Mouse (Mus musculus) liver, adult 2 months (tissue): ENCODE results near the gene BC037034. TPM values are rescaled to one million over a fixed set of nuclear protein-coding genes. Genes with fewer than 3 reads are reported as not detected.
"Not testable (repeated sequence)": the region's sequence is repeated elsewhere in the genome, so short reads cannot be mapped to it uniquely, and the experiment has no call there.

Experiments used
- DNase-seq: peaks from one replicate; pipeline ENCODE4 v3.0.0-alpha.2; 2011; ENCODE audit warnings: low read depth, low spot score; ENCODE audit errors: extremely low read depth
- H3K27ac ChIP-seq: fragments of 200-500 bp; replicated peaks from 2 replicates; pipeline ENCODE4 v1.5.1; 2012; ENCODE audit warnings: low read depth, mild to moderate bottlenecking, control low read depth, inconsistent platforms, low read length; ENCODE audit not compliant: insufficient read depth
- H3K27me3 ChIP-seq: fragments of 200-500 bp; 2 replicates; pipeline ENCODE4 v1.6.1; 2012; ENCODE audit warnings: mild to moderate bottlenecking, moderate library complexity, low read length, inconsistent platforms; ENCODE audit not compliant: control insufficient read depth, insufficient read depth
- H3K36me3 ChIP-seq: fragments of 200-500 bp; 2 replicates; pipeline ENCODE4 v1.6.1; 2012; ENCODE audit warnings: low read length, inconsistent platforms; ENCODE audit not compliant: control insufficient read depth, insufficient read depth
- H3K4me1 ChIP-seq: fragments of 200-500 bp; 2 replicates; pipeline ENCODE4 v1.6.1; 2011; ENCODE audit warnings: low read length; ENCODE audit not compliant: control insufficient read depth, insufficient read depth
- H3K4me3 ChIP-seq: fragments of 200-500 bp; 2 replicates; pipeline ENCODE4 v1.5.1; 2011; ENCODE audit warnings: low read depth, mild to moderate bottlenecking, control low read depth, low read length, moderate library complexity; ENCODE audit not compliant: insufficient read depth
- H3K79me2 ChIP-seq: fragments of 200-500 bp; 2 replicates; pipeline ENCODE4 v1.6.1; 2012; ENCODE audit warnings: inconsistent platforms, mild to moderate bottlenecking, low read length, moderate library complexity; ENCODE audit not compliant: control insufficient read depth, insufficient read depth
- H3K9ac ChIP-seq: fragments of 200-500 bp; 2 replicates; pipeline ENCODE4 v1.6.1; 2012; ENCODE audit warnings: low read depth, mild to moderate bottlenecking, control low read depth, inconsistent platforms, low read length
- CTCF ChIP-seq: fragments of 200-500 bp; IDR thresholded peaks from 2 replicates; pipeline ENCODE4 v1.5.1; 2011; ENCODE audit warnings: low read depth, low read length, control low read depth
- POLR2A ChIP-seq: fragments of 200-500 bp; IDR thresholded peaks from 2 replicates; pipeline ENCODE4 v1.6.1; 2011; ENCODE audit warnings: low read length, control low read depth; ENCODE audit not compliant: insufficient read depth; ENCODE audit errors: extremely low read depth
- WGBS: fragments of 180-500 bp; shearing (Covaris S2); methylation state at CpG from one replicate; pipeline ENCODE4 v1.1.7; 2018; 5-methylcytosine and 5-hydroxymethylcytosine counted together
- polyA plus RNA-seq: library from polyadenylated mRNA; depleted of rRNA; stranded (reverse); fragments of >200 nt; gene quantifications from 2 replicates; pipeline ENCODE4 v1.2.3, GENCODE M21; 2012; rRNA removed
- total RNA-seq: library from RNA; depleted of rRNA; stranded (reverse); fragments of >200 nt; gene quantifications from 2 replicates; pipeline ENCODE4 v1.2.3, GENCODE M21; 2014; rRNA removed

Gene BC037034
- total and polyA plus RNA-seq, 2 experiments: 3.1 to 24.1 TPM

GRCm38 (mm10) chr5:138222111-138222510 lies 41.7 kb downstream of the BC037034 start:
- 23% methylated on average over 4 of the region's 4 CpGs for WGBS

GRCm38 (mm10) chr5:138219864-138220263 lies 44.0 kb downstream of the BC037034 start:
- Histone ChIP-seq H3K4me3 (no peak overlapping the region), H3K4me1 (no peaks in the 10 kb centered on the region), H3K36me3 (no peaks in the 10 kb centered on the region), H3K27ac (no peak overlapping the region), H3K79me2 (no peaks in the 10 kb centered on the region), H3K27me3 (no peaks in the 10 kb centered on the region), H3K9ac (no peak overlapping the region)
- no peak for DNase-seq
- WGBS: 34% methylated on average over 2 of the region's 2 CpGs
- TF ChIP-seq POLR2A (no peak), CTCF (no peak)

More at GRCm38 (mm10) chr5:138222111-138222510, 41.7 kb downstream of the BC037034 start:
- H3K4me1 ChIP-seq: no peaks in the 10 kb centered on the region
- peak; percentile 52 for DNase-seq
- no peak overlapping the region for H3K9ac ChIP-seq
- H3K27ac ChIP-seq: no peak overlapping the region
- no peaks in the 10 kb centered on the region for H3K79me2 ChIP-seq
- H3K4me3 ChIP-seq: no peak overlapping the region
- H3K36me3 ChIP-seq: no peaks in the 10 kb centered on the region
- TF ChIP-seq CTCF (peak; percentile 93), POLR2A (no peak)
- H3K27me3 ChIP-seq: no peaks in the 10 kb centered on the region

DNA sequence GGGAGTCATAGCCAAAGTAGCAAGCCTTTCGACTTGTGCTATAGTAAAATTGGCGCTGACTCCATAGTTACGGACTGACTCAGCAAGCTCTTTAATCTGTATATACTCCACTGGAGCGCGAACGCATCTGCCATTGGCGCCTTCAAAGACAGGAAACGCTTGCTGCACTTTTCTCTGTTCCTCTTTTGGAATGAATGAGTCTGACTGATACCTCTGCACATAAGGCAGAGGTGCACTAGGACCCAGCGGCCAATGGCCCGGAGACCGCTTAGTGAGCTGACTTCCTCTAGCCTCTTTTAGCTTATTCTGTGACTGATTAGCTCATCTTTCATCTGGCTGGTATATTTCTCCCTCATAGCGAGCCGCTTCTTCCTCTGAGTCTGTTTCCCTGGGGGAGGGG lies 47.2 kb downstream of the BC037034 start:
- H3K4me1 ChIP-seq, H3K27me3 ChIP-seq, H3K9ac ChIP-seq, H3K36me3 ChIP-seq, DNase-seq, H3K79me2 ChIP-seq, H3K4me3 ChIP-seq, H3K27ac ChIP-seq: not testable (repeated sequence)
- WGBS: 94% methylated on average over 13 of the region's 13 CpGs

Other genes with a start within 250 kb of the BC037034 start
- not detected in 2 replicates for gene Smok3a, start 242.8 kb downstream of the BC037034 start, total RNA-seq
- gene Smok3a, start 242.8 kb downstream of the BC037034 start, polyA plus RNA-seq: not detected in 2 replicates
- gene Smok3b, start 242.6 kb downstream of the BC037034 start, total RNA-seq: 0.37 TPM in 1 of 2 replicates, not detected in the other
- not detected in 2 replicates for gene Smok3b, start 242.6 kb downstream of the BC037034 start, polyA plus RNA-seq
- not detected in 2 replicates for gene Smok3c, start 210.8 kb downstream of the BC037034 start, total RNA-seq
- gene Smok3c, start 210.8 kb downstream of the BC037034 start, polyA plus RNA-seq: not detected in 2 replicates
- 22.2 and 24.3 TPM in 2 replicates for gene Zkscan1, start 178.9 kb downstream of the BC037034 start, total RNA-seq
- 3.1 and 3.9 TPM in 2 replicates for gene Zkscan1, start 178.9 kb downstream of the BC037034 start, polyA plus RNA-seq
- gene Zscan21, start 147.1 kb downstream of the BC037034 start, total RNA-seq: 8.9 and 10.2 TPM in 2 replicates
- 6.0 and 6.8 TPM in 2 replicates for gene Zscan21, start 147.1 kb downstream of the BC037034 start, polyA plus RNA-seq
- gene Zfp113, start 108.3 kb downstream of the BC037034 start, total RNA-seq: 3.5 and 3.8 TPM in 2 replicates
- 3.6 and 4.2 TPM in 2 replicates for gene Zfp113, start 108.3 kb downstream of the BC037034 start, polyA plus RNA-seq
- gene Cops6, start 103.0 kb downstream of the BC037034 start, total RNA-seq: 61.9 and 74.4 TPM in 2 replicates
- 109 and 118 TPM in 2 replicates for gene Cops6, start 103.0 kb downstream of the BC037034 start, polyA plus RNA-seq
- gene Ap4m1, start 92.0 kb downstream of the BC037034 start, total RNA-seq: 9.6 and 12.3 TPM in 2 replicates
- 9.1 and 14.8 TPM in 2 replicates for gene Ap4m1, start 92.0 kb downstream of the BC037034 start, polyA plus RNA-seq
- 11.0 and 14.8 TPM in 2 replicates for gene Mcm7, start 91.6 kb downstream of the BC037034 start, total RNA-seq
- 9.7 and 12.4 TPM in 2 replicates for gene Mcm7, start 91.6 kb downstream of the BC037034 start, polyA plus RNA-seq
- gene Taf6, start 76.6 kb downstream of the BC037034 start, total RNA-seq: 14.2 and 14.9 TPM in 2 replicates
- 29.9 and 32.7 TPM in 2 replicates for gene Taf6, start 76.6 kb downstream of the BC037034 start, polyA plus RNA-seq
- 4.9 and 5.0 TPM in 2 replicates for gene Cnpy4, start 76.5 kb downstream of the BC037034 start, total RNA-seq
- gene Cnpy4, start 76.5 kb downstream of the BC037034 start, polyA plus RNA-seq: 1.3 and 1.7 TPM in 2 replicates
- gene Mblac1, start 69.7 kb downstream of the BC037034 start, total RNA-seq: 1.0 and 1.1 TPM in 2 replicates
- gene Mblac1, start 69.7 kb downstream of the BC037034 start, polyA plus RNA-seq: 2.1 and 2.7 TPM in 2 replicates
- not detected in 2 replicates for gene Nxpe5, start 38.1 kb downstream of the BC037034 start, total RNA-seq
- gene Nxpe5, start 38.1 kb downstream of the BC037034 start, polyA plus RNA-seq: 0.04 and 0.07 TPM in 2 replicates
- gene Lamtor4, start 8.6 kb downstream of the BC037034 start, total RNA-seq: 99.9 and 105 TPM in 2 replicates
- gene Lamtor4, start 8.6 kb downstream of the BC037034 start, polyA plus RNA-seq: 177 and 206 TPM in 2 replicates
- gene Gal3st4, start 8.8 kb upstream of the BC037034 start, total RNA-seq: not detected in 2 replicates
- not detected in 2 replicates for gene Gal3st4, start 8.8 kb upstream of the BC037034 start, polyA plus RNA-seq
- gene Gm43720, start 15.9 kb upstream of the BC037034 start, total RNA-seq: not detected in 2 replicates
- not detected in 2 replicates for gene Gm43720, start 15.9 kb upstream of the BC037034 start, polyA plus RNA-seq
- 0.09 TPM in 1 of 2 replicates, not detected in the other for gene Gpc2, start 16.0 kb upstream of the BC037034 start, total RNA-seq
- 0.15 and 0.18 TPM in 2 replicates for gene Gpc2, start 16.0 kb upstream of the BC037034 start, polyA plus RNA-seq
- gene Stag3, start 16.2 kb upstream of the BC037034 start, total RNA-seq: 0.07 and 0.09 TPM in 2 replicates
- gene Stag3, start 16.2 kb upstream of the BC037034 start, polyA plus RNA-seq: 0.09 TPM in 1 of 2 replicates, not detected in the other
- gene Pvrig, start 77.9 kb upstream of the BC037034 start, total RNA-seq: 0.92 and 0.94 TPM in 2 replicates
- gene Pvrig, start 77.9 kb upstream of the BC037034 start, polyA plus RNA-seq: 0.25 and 0.50 TPM in 2 replicates
- gene Zfp157, start 177.4 kb upstream of the BC037034 start, total RNA-seq: 5.6 and 5.8 TPM in 2 replicates
- gene Zfp157, start 177.4 kb upstream of the BC037034 start, polyA plus RNA-seq: 1.4 and 1.5 TPM in 2 replicates